Mouse (Mus musculus): ENCODE measurements at regions not wholly inside any gene's neighbourhood (a gene's known extent, or its start where the extent isn't known, plus 50 kb on each side); places are given as distances from the start of the nearest gene placed in this dataset.
"Not testable (repeated sequence)": the region's sequence is repeated elsewhere in the genome, so short reads cannot be mapped to it uniquely, and the experiment has no call there.

DNA sequence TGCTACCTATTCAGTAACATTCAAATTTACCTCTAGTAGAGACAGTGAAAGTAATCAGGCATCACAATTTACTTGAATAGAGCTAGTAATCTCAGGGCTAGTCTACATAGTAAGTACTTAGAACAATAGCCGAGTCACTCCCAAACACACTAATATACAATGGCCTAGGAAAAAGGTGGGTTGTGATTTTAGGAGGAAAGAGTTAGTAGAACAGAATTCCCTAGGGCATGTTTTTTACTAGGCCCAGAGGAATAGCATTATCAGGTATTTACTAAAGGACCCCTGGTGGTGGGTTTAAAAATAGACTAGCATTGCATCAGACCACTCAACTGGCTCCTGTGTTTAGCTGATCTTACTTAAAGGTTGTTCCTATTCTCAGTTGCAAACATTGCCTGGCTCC is 535.8 kb downstream of the Mat2b start:
- H3K27ac ChIP-seq; H3K4me2 ChIP-seq (replicated peaks); H3K27me3 ChIP-seq (replicated peaks); H3K36me3 ChIP-seq; H3K9me3 ChIP-seq; H3K9ac ChIP-seq; H3K4me1 ChIP-seq; H3K4me3 ChIP-seq; ATAC-seq (ENCODE audit: low FRiP score, low read depth): not testable (repeated sequence)
- 91% methylated on average over 1 of the region's 1 CpGs for WGBS

DNA sequence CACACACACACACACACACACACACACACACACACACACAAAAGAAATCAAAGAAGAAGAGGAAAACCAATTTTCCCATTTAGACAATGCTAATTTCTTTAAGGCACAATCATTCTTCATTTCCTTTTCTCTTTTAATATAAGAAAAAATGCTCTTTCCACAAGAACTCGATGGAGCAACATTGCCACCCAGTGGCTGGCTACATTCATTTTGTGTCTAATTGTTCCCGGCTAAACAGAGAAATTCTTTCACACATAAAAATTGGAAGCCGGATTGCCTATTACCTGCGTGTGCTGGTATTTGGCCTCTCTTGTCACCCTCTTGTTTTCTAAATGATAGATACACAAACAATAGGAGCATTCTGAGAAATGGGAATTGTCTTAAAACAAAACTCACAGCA is 545.7 kb downstream of the Mat2b start:
- no peaks in the 10 kb centered on the region for H3K4me1 ChIP-seq
- 15% methylated on average over 4 of the region's 4 CpGs for WGBS
- no peaks in the 10 kb centered on the region for H3K36me3 ChIP-seq
- no peak overlapping the region for H3K4me2 ChIP-seq (replicated peaks)
- no peak overlapping the region for H3K27ac ChIP-seq
- H3K9me3 ChIP-seq = no peaks in the 10 kb centered on the region
- no peaks in the 10 kb centered on the region for H3K27me3 ChIP-seq (replicated peaks)
- H3K9ac ChIP-seq = no peak overlapping the region
- no peak overlapping the region for H3K4me3 ChIP-seq
- no peak for ATAC-seq (ENCODE audit: low FRiP score, low read depth)

DNA sequence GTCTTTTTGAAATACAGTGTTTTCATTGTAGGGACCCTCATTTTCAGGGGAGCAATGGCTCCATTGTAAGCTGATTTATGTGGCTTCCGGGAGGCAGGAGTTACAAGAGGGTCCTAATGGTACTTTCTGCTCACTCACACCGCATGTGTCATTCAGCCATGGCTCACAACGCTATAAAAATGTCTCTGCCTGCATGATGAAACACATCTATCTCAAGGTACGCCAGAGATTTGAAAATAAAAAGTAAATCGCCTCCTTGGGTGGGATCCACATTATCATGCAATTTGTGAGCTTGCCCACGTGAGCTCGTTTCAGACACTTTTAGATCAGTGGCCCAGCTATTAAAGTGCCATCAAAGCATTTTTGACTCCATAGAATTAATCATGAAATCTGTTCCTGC is 557.2 kb downstream of the Mat2b start:
- Histone ChIP-seq H3K27me3 (replicated peaks) (no peaks in the 10 kb centered on the region), H3K9me3 (no peaks in the 10 kb centered on the region), H3K4me3 (no peak overlapping the region), H3K36me3 (no peaks in the 10 kb centered on the region), H3K9ac (no peak overlapping the region), H3K4me2 (replicated peaks) (no peak overlapping the region), H3K4me1 (no peaks in the 10 kb centered on the region), H3K27ac (no peak overlapping the region)
- 20% methylated on average over 7 of the region's 7 CpGs for WGBS
- peak; percentile 56; the same call in 1 of the 2 replicates for ATAC-seq (ENCODE audit: low FRiP score, low read depth)

DNA sequence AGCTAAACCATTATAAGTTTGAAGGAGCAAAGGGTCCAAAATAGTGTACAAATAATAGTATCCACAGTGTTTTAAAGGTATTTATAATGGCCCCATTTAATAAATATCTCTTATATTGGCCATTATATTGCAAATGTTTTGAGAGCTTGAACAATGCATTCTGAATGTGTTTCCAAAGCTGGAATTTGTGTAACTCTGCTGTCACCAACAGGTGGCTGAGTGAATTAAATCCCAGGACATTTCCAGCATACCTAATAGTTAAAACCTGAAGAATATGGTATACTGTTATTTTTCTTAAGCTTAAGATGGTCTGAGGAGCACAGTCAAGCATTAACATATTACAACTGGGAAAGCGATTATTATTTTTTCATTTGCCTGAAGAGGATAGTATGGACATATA is 592.4 kb downstream of the Mat2b start:
- no peaks in the 10 kb centered on the region for H3K27me3 ChIP-seq (replicated peaks)

DNA sequence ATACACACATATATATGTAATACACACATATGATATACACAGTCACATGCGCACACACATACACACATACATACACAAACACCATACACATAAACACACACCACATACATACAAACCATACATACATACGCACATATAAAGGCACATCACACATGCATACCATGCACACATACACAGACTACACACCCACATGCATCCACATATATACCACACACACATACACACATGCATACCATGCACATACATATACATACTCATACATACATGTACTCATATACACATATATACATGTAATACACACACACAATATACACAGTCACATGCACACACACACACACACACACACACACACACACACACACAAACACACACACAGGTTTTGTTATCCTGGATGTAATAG is 620.7 kb downstream of the Mat2b start:
- no peaks in the 10 kb centered on the region for H3K9me3 ChIP-seq
- no peak overlapping the region for H3K4me2 ChIP-seq (replicated peaks)
- H3K27me3 ChIP-seq (replicated peaks) = no peaks in the 10 kb centered on the region
- H3K4me1 ChIP-seq = no peaks in the 10 kb centered on the region
- 95% methylated on average over 2 of the region's 2 CpGs for WGBS
- H3K4me3 ChIP-seq = no peak overlapping the region
- H3K27ac ChIP-seq = no peak overlapping the region
- no peaks in the 10 kb centered on the region for H3K36me3 ChIP-seq
- no peak for ATAC-seq (ENCODE audit: low FRiP score, low read depth)
- H3K9ac ChIP-seq = no peak overlapping the region

More for the DNA sequence above, 592.4 kb downstream of the Mat2b start:
- H3K4me2 ChIP-seq (replicated peaks) = no peak overlapping the region
- no peaks in the 10 kb centered on the region for H3K4me1 ChIP-seq
- 92% methylated on average over 1 of the region's 1 CpGs for WGBS
- H3K9ac ChIP-seq = no peak overlapping the region
- no peak overlapping the region for H3K4me3 ChIP-seq
- H3K27ac ChIP-seq = no peak overlapping the region
- no peaks in the 10 kb centered on the region for H3K36me3 ChIP-seq
- no peak for ATAC-seq (ENCODE audit: low FRiP score, low read depth)
- H3K9me3 ChIP-seq = no peaks in the 10 kb centered on the region

DNA sequence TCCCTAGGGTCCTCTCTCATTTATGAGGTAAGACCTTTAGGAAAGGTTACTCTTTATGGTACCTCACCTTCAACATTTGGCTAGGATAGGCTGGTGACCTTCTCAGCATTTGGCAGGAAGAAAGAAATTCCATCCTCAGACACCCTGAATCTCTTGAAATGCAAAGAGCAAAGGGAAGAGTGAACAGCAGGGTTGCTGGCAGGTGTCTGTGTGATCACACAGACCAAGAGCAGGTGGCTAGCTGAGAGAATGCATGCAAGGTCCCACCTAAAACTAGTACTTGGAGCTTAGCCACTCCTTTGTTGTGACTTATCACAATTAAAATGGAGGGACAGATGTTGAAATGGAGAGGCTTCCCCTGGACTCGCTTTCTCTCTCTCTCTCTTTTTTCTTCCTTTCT is 644.5 kb downstream of the Mat2b start:
- H3K27me3 ChIP-seq (replicated peaks) = no peaks in the 10 kb centered on the region
- no peak overlapping the region for H3K4me2 ChIP-seq (replicated peaks)
- ATAC-seq (ENCODE audit: low FRiP score, low read depth) = no peak
- no peaks in the 10 kb centered on the region for H3K9me3 ChIP-seq
- H3K4me3 ChIP-seq = no peak overlapping the region
- 68% methylated on average over 1 of the region's 1 CpGs for WGBS
- H3K36me3 ChIP-seq = no peaks in the 10 kb centered on the region
- H3K4me1 ChIP-seq = no peaks in the 10 kb centered on the region
- H3K27ac ChIP-seq = no peak overlapping the region
- H3K9ac ChIP-seq = no peak overlapping the region

DNA sequence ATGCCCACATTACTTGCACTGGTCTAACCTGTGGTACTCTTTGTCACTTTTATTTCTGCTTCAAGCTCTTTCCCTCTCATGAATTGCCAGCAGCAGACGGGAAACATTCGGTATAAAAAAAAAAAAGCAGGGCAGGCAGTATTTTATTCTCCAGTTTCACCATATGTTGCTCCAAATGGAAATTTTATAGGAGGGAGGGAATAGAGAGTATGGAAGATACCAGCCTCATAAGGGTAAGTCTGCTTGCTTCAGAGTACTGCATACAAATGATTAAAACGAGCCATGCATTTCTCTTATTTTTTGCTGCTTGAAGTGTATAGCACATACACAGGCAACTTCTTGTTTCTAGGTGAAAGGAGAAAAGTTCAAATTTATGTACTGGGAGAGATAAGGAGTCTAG is 667.5 kb downstream of the Mat2b start:
- no peaks in the 10 kb centered on the region for H3K4me1 ChIP-seq
- WGBS = 78% methylated on average over 3 of the region's 3 CpGs
- no peak overlapping the region for H3K4me3 ChIP-seq
- no peak overlapping the region for H3K9ac ChIP-seq
- H3K9me3 ChIP-seq = no peaks in the 10 kb centered on the region
- H3K27me3 ChIP-seq (replicated peaks) = no peaks in the 10 kb centered on the region
- no peak overlapping the region for H3K27ac ChIP-seq
- H3K36me3 ChIP-seq = no peaks in the 10 kb centered on the region
- H3K4me2 ChIP-seq (replicated peaks) = no peak overlapping the region
- ATAC-seq (ENCODE audit: low FRiP score, low read depth) = no peak

DNA sequence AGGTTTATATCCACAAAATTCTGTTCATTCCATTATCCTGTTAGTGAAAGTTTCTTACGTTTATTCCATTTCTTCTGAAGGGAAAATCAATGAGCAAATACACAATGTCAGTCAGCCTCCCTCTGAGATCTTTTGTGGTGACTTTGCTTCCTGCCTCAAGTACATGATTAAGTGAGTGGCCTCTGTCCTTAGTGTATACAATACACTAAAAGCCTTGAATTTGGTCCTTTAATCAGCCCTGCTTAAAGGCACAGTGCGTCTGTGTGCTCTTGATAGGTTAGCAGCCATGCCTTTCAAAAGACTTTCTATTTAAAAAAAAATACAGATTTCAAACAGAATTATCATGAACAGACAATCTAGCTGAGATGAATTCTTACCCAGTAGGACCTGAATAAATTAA is 695.5 kb downstream of the Mat2b start:
- Histone ChIP-seq H3K9me3 (no peaks in the 10 kb centered on the region), H3K4me1 (no peaks in the 10 kb centered on the region), H3K9ac (no peak overlapping the region), H3K36me3 (no peaks in the 10 kb centered on the region), H3K4me3 (no peak overlapping the region), H3K27ac (no peak overlapping the region), H3K4me2 (replicated peaks) (no peak overlapping the region), H3K27me3 (replicated peaks) (no peaks in the 10 kb centered on the region)
- 23% methylated on average over 2 of the region's 2 CpGs for WGBS
- no peak for ATAC-seq (ENCODE audit: low FRiP score, low read depth)

DNA sequence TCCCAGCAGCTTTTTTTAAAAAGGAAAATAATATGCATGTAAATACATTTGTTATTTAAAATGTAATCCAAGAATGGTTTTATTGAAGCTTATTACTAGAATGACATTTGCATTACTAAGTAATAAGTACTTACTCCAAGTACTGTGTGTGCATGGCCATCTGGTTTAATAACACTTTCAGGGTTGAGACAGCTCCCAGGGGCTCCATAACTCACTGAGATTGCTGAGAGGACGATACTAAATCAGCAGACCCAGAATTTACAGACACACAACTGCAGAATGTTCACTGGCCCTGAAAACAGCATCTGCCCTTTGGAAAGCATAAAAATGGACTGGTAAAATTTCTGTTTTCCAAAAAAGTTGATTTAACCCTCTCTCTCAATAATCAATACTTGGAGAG is 696.4 kb downstream of the Mat2b start:
- 20% methylated on average over 1 of the region's 1 CpGs for WGBS
- no peak overlapping the region for H3K27ac ChIP-seq

DNA sequence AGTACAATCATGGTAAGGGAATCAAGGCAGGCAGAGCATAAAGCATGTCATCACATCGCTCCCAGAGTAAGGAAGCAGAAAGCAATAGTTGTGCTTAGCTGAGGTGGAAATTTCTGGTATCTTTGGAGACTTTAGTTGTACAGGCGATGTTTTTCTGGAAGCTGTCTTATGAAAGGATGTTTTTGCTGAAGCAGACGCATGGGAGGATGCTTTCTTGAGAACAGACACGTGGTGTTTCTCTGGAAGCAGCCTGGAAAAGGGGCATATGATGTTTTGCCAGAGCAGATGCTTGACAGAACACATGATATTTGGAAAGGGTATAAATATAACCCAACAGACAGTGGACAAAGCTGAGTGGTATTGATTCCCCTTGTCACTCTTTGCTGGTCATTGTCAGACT is 722.4 kb downstream of the Mat2b start:
- H3K9me3 ChIP-seq = no peaks in the 10 kb centered on the region
- H3K4me3 ChIP-seq = no peak overlapping the region
- no peaks in the 10 kb centered on the region for H3K36me3 ChIP-seq
- no peaks in the 10 kb centered on the region for H3K4me1 ChIP-seq
- H3K4me2 ChIP-seq (replicated peaks) = no peak overlapping the region
- no peak overlapping the region for H3K27ac ChIP-seq
- H3K27me3 ChIP-seq (replicated peaks) = no peaks in the 10 kb centered on the region
- no peak for ATAC-seq (ENCODE audit: low FRiP score, low read depth)
- WGBS = 88% methylated on average over 4 of the region's 4 CpGs
- H3K9ac ChIP-seq = no peak overlapping the region

More for the DNA sequence above, 696.4 kb downstream of the Mat2b start:
- H3K4me2 ChIP-seq (replicated peaks) = no peak overlapping the region
- H3K9ac ChIP-seq = no peak overlapping the region
- no peak overlapping the region for H3K4me3 ChIP-seq
- H3K9me3 ChIP-seq = no peaks in the 10 kb centered on the region
- no peaks in the 10 kb centered on the region for H3K27me3 ChIP-seq (replicated peaks)
- no peaks in the 10 kb centered on the region for H3K4me1 ChIP-seq
- peak; percentile 79 for ATAC-seq (ENCODE audit: low FRiP score, low read depth)
- no peaks in the 10 kb centered on the region for H3K36me3 ChIP-seq

DNA sequence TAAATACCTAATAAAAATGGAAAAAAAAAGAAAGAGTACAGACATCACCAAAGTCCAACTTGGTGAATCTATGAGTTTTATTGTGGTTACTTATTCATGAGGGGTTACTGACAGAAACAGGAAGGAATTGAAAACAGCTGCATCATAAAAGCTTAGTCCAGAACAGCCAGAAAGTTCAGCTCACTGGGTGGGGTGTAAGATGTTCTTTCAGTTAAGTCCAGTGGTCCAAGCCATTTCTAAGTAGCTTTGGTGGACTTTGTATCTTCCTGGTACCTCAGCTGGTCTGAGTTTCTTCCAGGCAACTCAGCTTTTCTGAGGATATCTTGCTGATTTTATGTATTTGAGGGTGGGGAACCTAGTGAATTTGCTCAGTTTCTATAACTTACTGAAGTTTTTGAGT is 731.3 kb downstream of the Mat2b start:
- Histone ChIP-seq H3K27me3 (replicated peaks) (no peaks in the 10 kb centered on the region), H3K4me1 (no peaks in the 10 kb centered on the region), H3K9me3 (no peaks in the 10 kb centered on the region), H3K9ac (no peak overlapping the region), H3K4me3 (no peak overlapping the region), H3K27ac (no peak overlapping the region), H3K4me2 (replicated peaks) (no peak overlapping the region), H3K36me3 (no peaks in the 10 kb centered on the region)
- no peak for ATAC-seq (ENCODE audit: low FRiP score, low read depth)

DNA sequence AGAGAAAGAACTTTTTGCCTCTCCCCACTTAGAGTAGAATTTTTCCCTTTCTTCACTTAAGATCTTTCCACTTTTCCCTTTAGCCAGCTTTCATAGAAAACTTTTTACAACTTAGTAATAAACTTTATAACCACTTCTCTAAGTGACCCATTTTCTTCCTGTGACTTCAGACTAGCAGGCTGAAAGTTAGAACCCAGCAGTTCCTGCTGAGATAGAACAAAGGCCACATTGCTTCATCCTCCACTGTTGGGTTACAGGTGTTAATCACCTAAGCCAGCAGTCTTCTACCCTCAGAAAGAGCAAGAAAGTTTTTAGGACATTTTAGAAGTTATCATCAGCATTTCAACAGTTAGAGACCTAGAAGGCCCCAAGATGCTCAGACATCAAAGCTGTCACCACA is 740.6 kb downstream of the Mat2b start:
- Histone ChIP-seq H3K27me3 (replicated peaks) (no peaks in the 10 kb centered on the region), H3K9me3 (no peaks in the 10 kb centered on the region), H3K4me3 (no peak overlapping the region), H3K36me3 (no peaks in the 10 kb centered on the region), H3K4me1 (no peaks in the 10 kb centered on the region), H3K9ac (no peak overlapping the region), H3K27ac (no peak overlapping the region), H3K4me2 (replicated peaks) (no peak overlapping the region)
- ATAC-seq (ENCODE audit: low FRiP score, low read depth) = no peak

DNA sequence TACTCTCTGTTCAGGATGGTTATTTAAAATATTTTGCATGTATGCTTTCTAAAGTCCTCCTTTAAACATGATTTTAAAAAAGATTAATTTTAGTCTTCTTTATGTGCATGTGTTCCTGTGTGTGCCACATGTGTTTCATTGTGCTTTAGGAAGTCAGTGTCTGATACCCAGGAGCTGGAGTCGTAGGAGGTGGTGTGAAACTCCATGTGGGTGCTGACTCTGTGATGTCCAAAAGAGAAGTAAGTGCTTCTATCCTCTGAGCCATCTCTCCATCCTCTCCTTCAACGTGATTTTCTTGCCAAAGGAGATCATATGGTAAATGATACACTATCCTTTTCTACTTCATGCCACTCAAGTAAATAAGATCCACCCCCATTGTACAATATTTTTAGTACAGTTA is 750.8 kb downstream of the Mat2b start:
- Histone ChIP-seq H3K27ac (no peak overlapping the region), H3K4me3 (no peak overlapping the region), H3K4me1 (no peaks in the 10 kb centered on the region), H3K36me3 (no peaks in the 10 kb centered on the region), H3K27me3 (replicated peaks) (no peaks in the 10 kb centered on the region), H3K9me3 (no peaks in the 10 kb centered on the region), H3K9ac (no peak overlapping the region), H3K4me2 (replicated peaks) (no peak overlapping the region)
- 79% methylated on average over 2 of the region's 2 CpGs for WGBS
- ATAC-seq (ENCODE audit: low FRiP score, low read depth) = no peak

DNA sequence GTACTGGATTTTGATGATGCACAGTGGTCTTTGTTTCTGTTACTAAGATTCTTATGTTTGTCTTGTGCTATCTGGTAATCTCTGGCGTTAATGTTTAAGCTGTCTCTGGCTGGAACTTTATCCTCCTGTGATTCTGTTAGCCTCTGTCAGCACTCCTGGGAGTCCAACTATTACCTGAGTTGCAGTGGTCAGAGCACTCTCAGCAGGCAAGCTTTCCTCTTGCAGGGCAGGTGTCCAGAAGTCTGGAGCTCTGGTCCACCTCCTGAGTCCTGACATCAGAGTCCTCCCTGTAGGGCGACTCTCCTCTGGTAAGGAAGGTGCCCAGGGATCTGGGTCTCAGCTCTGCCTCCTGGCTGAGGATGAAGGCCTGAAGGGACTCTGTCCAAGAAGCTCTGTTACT is 760.8 kb downstream of the Mat2b start:
- WGBS = 82% methylated on average over 2 of the region's 2 CpGs
- H3K36me3 ChIP-seq = no peaks in the 10 kb centered on the region
- no peaks in the 10 kb centered on the region for H3K9me3 ChIP-seq
- H3K4me1 ChIP-seq = no peaks in the 10 kb centered on the region
- H3K27ac ChIP-seq = no peak overlapping the region
- H3K4me2 ChIP-seq (replicated peaks) = no peak overlapping the region
- no peaks in the 10 kb centered on the region for H3K27me3 ChIP-seq (replicated peaks)
- H3K9ac ChIP-seq = no peak overlapping the region
- no peak overlapping the region for H3K4me3 ChIP-seq
- ATAC-seq (ENCODE audit: low FRiP score, low read depth) = no peak

Data from neural tube, embryonic 12.5 days (tissue).